8 mouse cellular contexts compared by ENCODE assay signal in the genomic region with DNA sequence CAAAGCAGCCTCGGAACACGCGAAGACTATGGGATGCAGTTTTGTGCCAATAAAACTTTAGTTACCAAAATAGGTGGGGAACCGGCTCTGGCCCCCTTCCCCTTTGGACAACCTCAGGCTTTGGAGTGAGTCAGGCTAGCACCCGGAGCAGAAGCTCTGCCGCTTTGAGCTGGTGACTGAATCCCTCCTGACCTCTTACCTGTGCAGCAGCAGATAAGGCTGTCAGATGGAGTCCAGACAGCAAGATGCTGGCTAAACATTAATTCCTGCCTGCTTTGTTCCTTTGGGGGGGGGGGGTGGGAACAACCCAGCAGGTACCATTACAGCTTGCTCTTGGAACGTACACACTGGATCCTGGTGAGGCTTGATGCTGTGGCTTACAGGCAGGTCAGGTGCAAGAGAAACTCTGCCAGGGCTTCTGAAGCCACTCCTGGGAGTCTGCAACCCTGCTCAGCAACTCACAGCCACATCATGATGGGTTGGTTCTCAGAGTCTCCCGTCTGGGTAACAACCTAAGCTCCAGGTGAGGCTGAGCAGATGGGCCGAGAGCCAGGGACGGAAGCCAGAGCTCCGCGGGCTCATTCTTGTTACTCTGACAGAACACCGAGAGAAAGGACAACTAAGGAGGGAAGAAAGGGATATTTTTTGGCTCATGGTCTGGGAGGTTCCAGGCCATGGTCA. TPM values are rescaled to one million over a fixed set of nuclear protein-coding genes. Genes with fewer than 3 reads are reported as not detected.
DNase-seq lines count a peak whose midpoint lies in the region; ATAC-seq and TF ChIP-seq lines count a peak whose summit lies in the region.
"Had no signal": no experiment of that assay in that cellular context is flagged by ENCODE, and none has a peak within 500 bp of the region (broad histone marks: within the 10 kb centered on the region; RNA-seq: fewer than 3 reads in every experiment).

No protein-coding gene starts in this region.

- TF ChIP-seq CTCF in layer of hippocampus, adult 2 months (conservative IDR thresholded peaks at IDR 0.05) = no peak

- DNase-seq in urinary bladder, postnatal 14 days (ENCODE audit: low spot score) = peak; percentile 68
- no peak for DNase-seq in urinary bladder, postnatal 10 days (ENCODE audit: low spot score)
- no peak for DNase-seq in forebrain, embryonic 14.5 days (ENCODE audit: low spot score)
- no peak for DNase-seq in layer of hippocampus, adult 2 months (ENCODE audit: low spot score in 2 of 2)

- ATAC-seq in intestine, embryonic 16.5 days = peak; percentile 75
- ATAC-seq in limb, embryonic 12.5 days (ENCODE audit: insufficient number of reproducible peaks, insufficient read depth, low FRiP score, low TSS enrichment, low read depth) = no peak
- ATAC-seq in forebrain, embryonic 14.5 days = no peak
- ATAC-seq in neural tube, embryonic 15.5 days (ENCODE audit: low FRiP score) = no peak

- no peak overlapping the region; the same call in 1 of the 2 replicates for H3K9ac ChIP-seq in intestine, embryonic 16.5 days (ENCODE audit: low read depth, low read length)
- no peak overlapping the region for H3K9ac ChIP-seq in limb, embryonic 12.5 days (replicated peaks)
- H3K9ac ChIP-seq in forebrain, embryonic 14.5 days (ENCODE audit: low read length) = no peak overlapping the region
- no peak overlapping the region for H3K9ac ChIP-seq in neural tube, embryonic 15.5 days (replicated peaks)

- H3K36me3 ChIP-seq in intestine, embryonic 16.5 days (ENCODE audit: control insufficient read depth, insufficient read depth, low read length) = no peaks in the 10 kb centered on the region
- no peaks in the 10 kb centered on the region for H3K36me3 ChIP-seq in limb, embryonic 12.5 days
- no peaks in the 10 kb centered on the region for H3K36me3 ChIP-seq in forebrain, embryonic 14.5 days (ENCODE audit: control insufficient read depth, insufficient read depth, low read length)
- no peaks in the 10 kb centered on the region for H3K36me3 ChIP-seq in neural tube, embryonic 15.5 days

- H3K4me2 ChIP-seq in intestine, embryonic 16.5 days (ENCODE audit: low read depth, low read length) = no peak overlapping the region
- H3K4me2 ChIP-seq in limb, embryonic 12.5 days = no peak overlapping the region
- H3K4me2 ChIP-seq in forebrain, embryonic 14.5 days (ENCODE audit: low read length) = no peak overlapping the region
- H3K4me2 ChIP-seq in neural tube, embryonic 15.5 days = no peak overlapping the region

- H3K27me3 ChIP-seq in intestine, embryonic 16.5 days (replicated peaks; ENCODE audit: control insufficient read depth, insufficient read depth, low read length) = no peaks in the 10 kb centered on the region
- no peaks in the 10 kb centered on the region for H3K27me3 ChIP-seq in limb, embryonic 12.5 days
- H3K27me3 ChIP-seq in forebrain, embryonic 14.5 days (replicated peaks; ENCODE audit: control insufficient read depth, insufficient read depth, low read length) = no peaks in the 10 kb centered on the region
- H3K27me3 ChIP-seq in neural tube, embryonic 15.5 days (replicated peaks) = no peaks in the 10 kb centered on the region

- peaks cover 43% of the 10 kb centered on the region for H3K4me1 ChIP-seq in intestine, embryonic 16.5 days (ENCODE audit: control insufficient read depth, insufficient read depth, low read length)
- peaks cover 29% of the 10 kb centered on the region for H3K4me1 ChIP-seq in limb, embryonic 12.5 days (replicated peaks)
- H3K4me1 ChIP-seq in forebrain, embryonic 14.5 days (ENCODE audit: control insufficient read depth, insufficient read depth, low read length) = peaks cover 11% of the 10 kb centered on the region
- H3K4me1 ChIP-seq in neural tube, embryonic 15.5 days = peaks cover 9% of the 10 kb centered on the region

- WGBS in intestine, embryonic 16.5 days = 65% methylated on average over 13 of the region's 13 CpGs
- WGBS in limb, embryonic 12.5 days = 85% methylated on average over 13 of the region's 13 CpGs
- 93% methylated on average over 13 of the region's 13 CpGs for WGBS in forebrain, embryonic 14.5 days
- WGBS in neural tube, embryonic 15.5 days = 87% methylated on average over 13 of the region's 13 CpGs

- no peaks in the 10 kb centered on the region for H3K9me3 ChIP-seq in intestine, embryonic 16.5 days (ENCODE audit: control insufficient read depth, low read length)
- peaks cover 6% of the 10 kb centered on the region; the same call in 1 of the 2 replicates for H3K9me3 ChIP-seq in limb, embryonic 12.5 days
- H3K9me3 ChIP-seq in forebrain, embryonic 14.5 days (replicated peaks; ENCODE audit: control insufficient read depth, low read length) = no peaks in the 10 kb centered on the region
- H3K9me3 ChIP-seq in neural tube, embryonic 15.5 days (replicated peaks) = no peaks in the 10 kb centered on the region

- peak overlapping the region; percentile 79 for H3K27ac ChIP-seq in intestine, embryonic 16.5 days (ENCODE audit: low read length)
- H3K27ac ChIP-seq in limb, embryonic 12.5 days = peak overlapping the region; percentile 53
- H3K27ac ChIP-seq in forebrain, embryonic 14.5 days (ENCODE audit: low read depth, low read length) = no peak overlapping the region
- H3K27ac ChIP-seq in neural tube, embryonic 15.5 days (replicated peaks) = no peak overlapping the region
- no peak overlapping the region for H3K27ac ChIP-seq in layer of hippocampus, adult 2 months
- H3K27ac ChIP-seq: macrophage had no signal

- H3K4me3 ChIP-seq in intestine, embryonic 16.5 days (ENCODE audit: low read length) = no peak overlapping the region
- no peak overlapping the region for H3K4me3 ChIP-seq in limb, embryonic 12.5 days (replicated peaks)
- no peak overlapping the region for H3K4me3 ChIP-seq in forebrain, embryonic 14.5 days (ENCODE audit: low read depth, low read length)
- H3K4me3 ChIP-seq in neural tube, embryonic 15.5 days (replicated peaks) = no peak overlapping the region
- no peak overlapping the region for H3K4me3 ChIP-seq in layer of hippocampus, adult 2 months

RNA-seq across cellular contexts. Expression of a gene that starts 54.2 kb away (rescaled TPM):
- 10.7 and 11.3 TPM in 2 replicates for polyA plus RNA-seq in intestine, embryonic 16.5 days (2015; fragmentation: Nextera tagmentation; extraction: Ambion mirVana)
- polyA plus RNA-seq in limb, embryonic 12.5 days (2016; fragmentation: Nextera tagmentation; extraction: Ambion mirVana) = 13.7 and 14.2 TPM in 2 replicates
- 11.5 and 13.1 TPM in 2 replicates for polyA plus RNA-seq in forebrain, embryonic 14.5 days (2014; fragmentation: Nextera tagmentation; extraction: Ambion mirVana)
- polyA plus RNA-seq in neural tube, embryonic 15.5 days (2015; fragmentation: Nextera tagmentation; extraction: Ambion mirVana) = 25.4 and 25.5 TPM in 2 replicates
- 10 to 100 TPM; 41.1 to 42.9 TPM for total RNA-seq in layer of hippocampus, adult 2 months (2021)
- polyA plus RNA-seq: macrophage had no signal

Comparison
In these comparisons a context has a peak if more than half of its experiments do, and no peak if none do; other contexts are left out.
1. H3K27ac ChIP-seq: peak in intestine, embryonic 16.5 days (single experiment) and limb, embryonic 12.5 days (single experiment); none in forebrain, embryonic 14.5 days (single experiment), neural tube, embryonic 15.5 days (single experiment) and layer of hippocampus, adult 2 months (single experiment).